Mouse (Mus musculus) c-Kit-positive CD71-positive TER-119-positive erythroid progenitor cells, embryonic 14.5 days (primary cell): Measurements from ENCODE around the gene Grik2.
"Not testable (repeated sequence)": the region's sequence is repeated elsewhere in the genome, so short reads cannot be mapped to it uniquely, and the experiment has no call there.

Experiments used
- DNase-seq: peaks from one replicate; pipeline ENCODE4 v3.0.0-alpha.2; 2013; ENCODE audit warnings: low spot score

Grik2 gene

DNA sequence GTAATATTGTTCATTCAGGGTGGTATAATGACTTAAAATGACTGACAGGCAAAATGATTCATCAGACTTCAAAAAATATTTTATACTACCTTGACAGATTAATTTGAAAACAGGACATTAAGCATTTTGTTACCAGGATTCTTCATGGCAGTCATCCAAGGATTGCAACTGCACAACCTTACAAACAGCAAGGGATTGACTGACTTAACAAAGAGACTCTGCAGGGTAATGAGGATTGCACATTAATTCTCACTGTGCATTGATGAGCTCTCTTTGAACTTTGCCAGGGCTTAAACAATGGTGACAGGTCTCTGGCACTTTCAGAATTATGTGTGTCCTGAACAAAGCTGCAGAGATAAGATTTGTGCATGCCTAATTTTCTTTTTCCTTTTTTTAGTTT lies 466.2 kb downstream of the Grik2 start:
- DNase-seq: no peak

DNA sequence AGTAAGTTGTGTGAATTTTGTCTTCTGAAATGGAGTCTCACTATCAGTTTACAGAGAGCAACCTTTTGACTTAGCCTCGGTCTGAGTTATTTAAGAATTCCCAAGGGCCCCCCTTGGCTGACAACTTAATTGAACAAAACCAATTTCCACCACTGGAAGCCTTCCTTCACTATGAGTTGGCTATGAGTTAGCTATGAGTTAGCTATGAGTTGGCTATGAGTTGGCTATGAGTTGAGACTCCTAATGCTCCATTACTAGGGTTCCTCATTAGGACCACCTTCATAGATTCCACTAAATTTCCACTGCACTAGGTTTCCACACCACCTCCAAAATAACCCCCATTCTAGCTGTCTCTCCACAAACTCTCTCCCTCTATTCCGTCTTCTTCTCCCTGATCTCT lies 468.7 kb downstream of the Grik2 start:
- no peak for DNase-seq

DNA sequence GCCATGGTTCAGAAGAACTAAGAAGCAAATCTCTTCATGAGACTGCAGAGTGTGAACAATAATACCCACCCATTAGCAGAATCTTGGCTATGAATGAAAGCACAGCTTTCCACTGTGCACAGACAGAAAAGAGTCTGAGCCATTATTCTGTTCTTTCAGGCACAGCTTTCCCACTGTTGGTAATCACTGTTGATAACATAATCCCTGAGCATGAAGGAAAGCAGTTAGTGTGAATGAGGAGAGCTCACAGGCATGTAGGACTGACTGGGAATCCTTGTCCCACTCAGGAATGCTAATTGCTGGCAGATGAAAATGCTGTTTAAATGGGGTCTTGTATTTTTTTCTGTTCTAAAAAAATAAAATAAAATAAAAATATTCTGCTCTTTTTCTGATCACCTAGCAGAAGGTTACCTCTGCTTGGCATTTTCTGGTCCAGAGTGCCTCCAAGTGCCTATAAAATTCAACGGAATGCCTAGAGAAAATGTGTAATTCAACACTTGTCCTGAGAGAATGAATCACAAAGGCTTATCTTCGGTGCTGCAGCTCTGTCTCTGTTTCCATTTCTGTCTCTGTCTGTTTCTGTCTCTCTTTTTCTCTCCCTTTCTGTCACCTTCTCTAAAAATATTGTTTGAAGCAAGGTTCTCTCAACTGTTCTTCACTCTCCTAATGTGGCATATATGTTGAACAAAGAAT lies 532.2 kb downstream of the Grik2 start:
- DNase-seq: no peak

DNA sequence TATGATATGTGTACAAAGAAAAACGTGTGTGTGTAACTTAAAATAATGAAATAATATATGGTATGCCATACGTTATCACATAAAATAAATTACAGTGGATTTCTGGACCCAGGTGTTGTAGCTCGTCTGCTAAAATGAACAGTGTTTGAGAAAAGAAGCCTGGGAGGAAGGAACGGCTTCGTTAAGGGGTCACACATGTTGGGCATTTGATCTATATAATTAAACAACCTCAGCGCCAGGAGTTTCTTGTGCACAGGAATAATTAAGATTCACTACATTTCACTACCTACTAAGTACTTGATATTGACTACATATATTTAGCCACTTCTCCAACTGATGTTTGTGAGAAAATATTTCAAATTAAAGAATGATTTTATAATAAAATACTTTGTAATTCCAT lies 551.2 kb downstream of the Grik2 start:
- DNase-seq: not testable (repeated sequence)

DNA sequence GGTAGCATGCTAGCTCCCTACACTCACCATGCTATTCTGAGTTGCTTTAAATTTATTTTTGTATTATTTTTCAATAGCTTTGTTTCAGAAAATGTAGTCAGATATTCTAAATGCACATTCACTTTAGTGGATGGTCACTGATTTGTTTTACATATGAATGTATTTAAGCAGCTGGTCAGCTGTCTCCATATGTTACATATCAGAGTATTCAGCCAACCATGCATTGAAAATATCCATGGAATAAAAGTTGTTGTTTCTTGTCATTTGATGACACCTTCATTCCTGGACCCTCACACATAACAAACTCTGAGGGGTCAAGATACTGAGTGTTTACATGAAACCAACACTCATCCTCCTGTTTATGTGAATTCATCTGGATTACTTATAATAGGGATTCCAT lies 551.7 kb downstream of the Grik2 start:
- not testable (repeated sequence) for DNase-seq

DNA sequence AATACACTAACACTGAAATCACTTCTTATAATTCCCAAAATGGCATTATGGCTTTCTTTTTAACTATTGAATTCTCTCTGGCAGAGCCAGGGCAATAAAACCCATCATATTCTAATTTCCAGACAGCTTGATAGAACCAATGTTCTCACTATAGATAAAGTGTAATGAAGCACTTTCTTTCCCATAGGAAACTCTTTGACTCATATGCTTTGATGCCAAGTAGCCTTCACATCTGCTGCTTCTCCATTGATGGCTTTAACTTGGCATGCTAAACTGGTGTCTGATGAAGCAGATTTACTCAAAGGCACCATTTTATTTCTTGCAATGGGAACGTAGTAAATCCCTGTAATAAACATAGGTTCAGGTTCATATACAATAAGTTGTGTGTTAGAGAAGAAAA lies 568.5 kb downstream of the Grik2 start:
- DNase-seq: no peak

DNA sequence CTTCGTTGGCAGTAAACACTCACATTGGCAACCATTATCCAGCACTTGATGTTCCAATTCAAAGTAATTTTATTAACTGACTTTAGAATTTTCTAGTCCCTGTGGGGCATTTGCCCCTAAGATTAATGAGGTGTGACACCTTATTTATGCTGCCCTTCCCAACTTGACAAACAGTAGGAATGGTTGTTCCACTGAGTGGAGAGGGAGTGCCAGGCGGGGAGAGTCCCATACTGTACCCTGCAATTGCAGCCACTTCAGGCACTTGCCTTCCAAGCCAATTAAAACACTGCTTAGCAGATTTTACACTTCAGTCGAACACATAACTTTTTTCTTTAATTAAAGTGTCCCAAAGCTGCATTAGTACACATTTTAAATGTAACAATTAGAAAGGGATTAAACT lies 568.9 kb downstream of the Grik2 start:
- no peak for DNase-seq

DNA sequence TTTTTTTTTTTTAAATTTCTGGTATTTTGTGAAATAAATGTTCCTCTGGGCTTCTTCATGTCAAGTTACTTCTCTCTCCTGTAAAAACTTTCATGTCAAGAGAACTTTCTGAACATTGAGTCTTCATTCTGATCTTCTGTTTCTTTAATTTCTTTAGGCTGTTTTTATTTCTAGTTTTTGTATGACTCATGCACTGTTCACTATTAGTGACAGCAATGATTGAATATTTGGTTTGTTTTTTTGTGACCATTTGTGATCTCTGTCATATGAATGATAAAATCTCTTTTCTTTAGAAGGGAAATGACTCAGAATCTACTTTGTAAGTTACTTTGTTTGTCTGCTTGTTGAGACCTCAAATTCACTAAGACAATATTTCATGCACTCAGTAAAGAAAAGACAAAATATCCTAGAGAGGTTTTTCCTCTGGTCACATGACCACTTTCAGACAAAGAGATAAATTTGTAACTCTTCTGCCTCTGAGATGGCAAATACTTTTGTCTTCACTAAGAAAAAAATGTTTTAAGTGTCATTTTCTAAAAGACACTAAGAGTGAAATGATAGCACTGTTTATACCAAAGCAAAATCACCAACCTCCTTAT lies 596.7 kb downstream of the Grik2 start:
- DNase-seq: no peak

DNA sequence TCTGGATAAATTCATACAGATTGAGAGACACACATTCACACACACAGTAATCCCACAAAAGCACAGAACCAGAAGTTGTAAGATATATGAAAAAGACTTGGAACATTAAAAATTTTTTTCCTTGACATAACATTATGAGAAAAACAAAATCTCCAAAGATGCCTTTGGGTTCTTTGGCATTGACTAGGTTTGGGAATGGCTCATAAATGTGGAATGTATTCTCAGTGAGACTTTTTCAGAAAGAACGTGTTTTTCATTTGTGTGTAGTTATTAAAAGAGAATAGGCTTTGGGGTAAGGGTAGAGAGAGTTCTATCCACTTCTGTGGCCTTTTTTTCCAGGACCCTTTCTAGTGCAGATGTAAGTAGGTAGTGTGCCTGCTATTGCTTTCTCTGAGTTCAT lies 597.3 kb downstream of the Grik2 start:
- DNase-seq: no peak

DNA sequence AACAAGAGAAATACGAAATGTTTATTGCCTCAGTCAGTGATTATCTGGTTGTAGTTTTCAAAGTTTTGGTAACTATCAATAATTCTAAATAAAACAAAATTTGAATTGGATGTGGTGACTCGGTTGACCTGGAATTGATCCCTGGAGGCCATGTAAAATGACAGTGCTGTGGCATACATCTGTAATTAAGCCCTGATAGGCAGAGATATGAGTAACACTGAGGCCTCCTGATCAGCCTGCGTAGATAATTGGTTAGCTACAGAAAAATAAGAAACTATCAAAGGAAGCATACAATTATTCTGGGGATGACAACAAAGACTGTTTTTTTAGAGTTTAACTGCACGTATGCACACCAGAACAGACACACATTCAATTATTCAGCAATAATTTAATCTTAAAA lies 634.4 kb downstream of the Grik2 start:
- DNase-seq: no peak

DNA sequence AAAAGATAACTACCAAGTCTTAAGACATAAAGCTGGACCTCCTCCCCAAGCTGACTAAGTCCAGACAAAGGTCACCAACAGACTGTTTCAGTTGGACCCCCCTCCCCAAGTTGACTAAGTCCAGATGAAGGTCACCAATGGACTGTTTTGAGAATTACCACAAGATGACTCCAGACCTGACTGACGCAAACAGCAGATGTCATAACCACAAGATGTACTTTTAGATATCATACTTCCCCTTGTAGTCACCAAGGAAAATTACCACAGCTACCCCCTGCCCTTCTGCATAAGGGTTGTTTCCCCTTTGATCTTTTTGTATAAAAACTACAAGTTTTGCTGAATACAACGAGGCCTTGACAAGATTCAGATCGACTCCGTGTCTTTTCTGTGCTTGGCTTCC lies 637.1 kb downstream of the Grik2 start:
- not testable (repeated sequence) for DNase-seq

DNA sequence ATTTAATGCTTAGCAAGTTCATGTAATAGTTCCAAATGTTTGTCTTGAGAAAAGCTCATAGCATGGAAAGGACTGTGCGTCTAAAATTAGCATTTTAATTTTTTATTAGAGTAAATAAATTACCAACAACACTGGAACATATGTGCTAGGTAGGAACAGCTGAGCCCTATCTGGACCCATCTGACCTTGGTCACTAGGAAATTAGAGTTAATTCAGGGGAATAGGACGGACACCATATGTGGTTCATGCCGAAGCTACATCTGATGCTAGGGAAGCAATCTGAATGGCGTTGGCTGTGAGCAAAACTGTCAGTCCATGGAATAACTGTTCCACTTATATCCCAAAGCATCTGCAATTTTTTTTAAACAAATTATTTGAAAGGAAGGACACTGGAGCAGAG lies 638.9 kb downstream of the Grik2 start:
- no peak for DNase-seq

DNA sequence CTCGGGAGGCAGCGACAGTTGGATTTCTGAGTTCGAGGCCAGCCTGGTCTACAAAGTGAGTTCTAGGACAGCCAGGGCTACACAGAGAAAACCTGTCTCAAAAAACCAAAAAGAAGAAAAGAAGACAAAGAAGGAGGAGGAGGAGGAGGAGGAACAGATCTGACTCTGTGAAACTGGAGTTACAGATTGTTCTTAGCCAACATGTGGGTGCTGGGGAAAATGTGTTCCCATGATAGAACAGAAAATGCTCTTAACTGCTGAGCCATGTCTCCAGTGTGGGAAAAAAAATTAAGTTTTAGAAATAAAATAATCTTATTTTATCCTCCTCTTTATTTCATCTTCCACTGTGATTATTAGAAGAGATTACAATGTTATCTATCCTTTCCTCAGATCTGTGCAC lies 645.9 kb downstream of the Grik2 start:
- no peak for DNase-seq

DNA sequence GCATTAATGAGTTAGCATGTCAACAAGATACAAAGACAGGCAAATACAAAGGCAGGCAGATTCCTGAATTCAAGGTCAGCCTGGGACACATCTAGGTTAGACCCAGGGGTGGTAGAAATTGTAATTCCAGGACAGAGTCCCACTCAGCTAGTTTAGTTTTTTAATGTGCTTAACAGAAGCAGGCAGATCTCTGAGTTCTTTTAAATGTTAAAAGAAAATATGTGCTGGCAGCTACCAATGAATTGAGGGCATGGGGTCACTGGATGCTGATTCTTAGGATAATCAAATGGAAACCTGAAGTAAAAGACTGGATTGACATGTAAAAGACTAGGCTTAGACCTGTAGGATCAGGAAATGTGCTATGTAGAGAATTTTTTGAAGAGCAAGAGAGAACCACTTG lies 651.8 kb downstream of the Grik2 start:
- no peak for DNase-seq

DNA sequence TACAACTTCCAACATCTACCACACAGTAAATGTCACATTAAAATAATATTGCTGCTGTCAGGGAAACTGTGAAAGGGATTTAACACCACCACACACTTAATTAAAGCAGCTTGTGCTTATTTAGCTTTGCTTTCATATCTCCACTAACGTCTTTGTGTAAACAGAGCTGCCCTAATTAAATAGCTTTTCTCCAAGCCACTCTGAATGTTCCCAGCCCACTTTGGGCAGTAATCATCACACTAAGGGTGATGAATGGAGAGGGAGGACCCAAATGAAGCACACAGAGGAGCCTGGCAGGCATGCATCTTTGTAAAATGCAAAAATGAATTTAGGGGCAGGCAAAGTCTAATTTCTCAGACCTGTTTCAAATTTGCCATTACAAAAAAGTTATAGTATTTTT lies 657.3 kb downstream of the Grik2 start:
- DNase-seq: no peak

DNA sequence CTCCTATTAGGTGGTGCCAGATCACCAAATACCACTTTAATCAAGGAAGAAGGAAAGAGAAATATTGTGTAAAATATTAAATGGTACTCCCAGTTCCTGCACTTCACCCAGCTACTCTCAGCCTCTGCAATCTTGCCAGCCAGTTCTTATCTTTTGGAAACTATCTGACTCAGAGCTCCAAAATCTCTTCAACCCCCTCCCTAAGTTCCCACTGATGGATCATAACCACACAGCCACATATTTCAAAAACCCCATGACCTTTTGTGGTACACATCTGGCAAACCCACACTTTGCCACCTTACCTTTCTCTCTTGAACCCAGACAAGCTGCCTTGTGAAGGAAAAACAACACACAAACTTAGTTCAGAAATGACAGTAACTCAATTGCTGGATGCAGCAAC lies 738.2 kb downstream of the Grik2 start:
- DNase-seq: no peak

DNA sequence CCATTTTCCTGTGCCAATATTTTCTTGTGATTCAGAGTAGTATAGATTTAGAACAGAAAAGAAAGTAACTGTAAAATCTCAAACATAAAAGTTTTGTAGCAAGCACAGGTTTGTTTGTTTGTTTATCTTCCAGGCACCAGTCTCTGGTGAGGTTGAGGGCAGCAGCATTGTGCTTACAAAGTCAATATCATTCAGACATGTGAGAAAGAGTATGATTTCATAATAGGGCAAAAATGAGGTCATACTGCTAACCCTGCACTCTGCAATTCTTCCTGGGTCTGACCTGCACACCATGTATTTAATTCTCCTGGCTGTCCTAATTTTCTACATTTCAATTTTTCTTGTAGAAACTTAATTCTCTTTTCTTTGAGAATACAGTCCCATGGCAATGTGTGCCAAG lies 739.2 kb downstream of the Grik2 start:
- no peak for DNase-seq
